8 mouse cellular contexts compared by ENCODE assay signal in the genomic region with DNA sequence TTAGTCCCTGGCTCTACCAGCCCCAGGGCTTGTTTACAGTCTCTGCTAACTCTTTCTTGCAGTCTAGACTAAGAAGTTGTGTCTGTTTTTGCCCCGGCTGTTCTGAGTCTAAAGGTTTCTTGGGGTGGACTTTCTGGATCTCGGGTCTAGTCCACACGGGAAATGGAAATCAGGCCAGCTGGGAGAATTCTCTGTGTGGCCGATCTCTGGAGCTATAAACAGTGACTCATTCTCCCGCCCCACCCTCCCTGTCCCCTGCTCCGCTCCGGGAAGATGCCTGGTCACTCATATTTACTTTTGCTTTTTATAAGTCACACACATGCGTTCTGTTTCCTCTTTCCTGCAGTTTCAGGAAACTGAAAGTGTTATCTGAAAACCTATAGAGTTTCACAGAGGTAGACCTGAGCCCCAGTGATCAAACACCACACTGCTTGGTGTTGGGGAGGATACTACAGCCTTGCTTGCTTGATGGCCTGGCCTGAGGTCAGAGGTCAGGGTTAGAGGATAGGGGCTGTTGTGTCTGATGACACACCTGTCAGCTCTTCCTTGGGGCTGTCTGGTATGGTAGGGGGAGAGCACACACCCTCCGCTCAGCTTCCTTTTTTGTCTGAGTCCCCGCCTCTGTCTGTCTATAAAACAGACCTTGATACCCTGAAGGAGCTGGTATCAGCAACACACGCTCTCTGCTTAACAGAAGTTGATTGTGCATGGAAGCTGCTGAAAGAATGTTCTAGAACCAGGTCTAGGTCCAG. TPM values are rescaled to one million over a fixed set of nuclear protein-coding genes. Genes with fewer than 3 reads are reported as not detected.
A peak's percentile ranks its signal among the peaks of the same experiment; 100 is the strongest.
DNase-seq lines count a peak whose midpoint lies in the region; ATAC-seq and TF ChIP-seq lines count a peak whose summit lies in the region.

No protein-coding gene starts in this region.

- peaks cover 20% of the 10 kb centered on the region for H3K27me3 ChIP-seq in limb, embryonic 12.5 days
- peaks cover 8% of the 10 kb centered on the region; the same call in 1 of the 2 replicates for H3K27me3 ChIP-seq in limb, embryonic 10.5 days (ENCODE audit: low read depth, poor library complexity, severe bottlenecking)
- no peaks in the 10 kb centered on the region for H3K27me3 ChIP-seq in liver, embryonic 12.5 days (replicated peaks)
- no peaks in the 10 kb centered on the region for H3K27me3 ChIP-seq in splenic B cell, adult 2 months (ENCODE audit: control insufficient read depth, insufficient read depth, low read length, poor library complexity, severe bottlenecking)

- peak overlapping the region; percentile 100 for H3K4me2 ChIP-seq in limb, embryonic 12.5 days
- H3K4me2 ChIP-seq in liver, embryonic 12.5 days, result peak overlapping the region; percentile 80

- H3K4me3 ChIP-seq in limb, embryonic 12.5 days (replicated peaks), result no peak overlapping the region
- no peak overlapping the region for H3K4me3 ChIP-seq in limb, embryonic 10.5 days
- peak overlapping the region; percentile 60 for H3K4me3 ChIP-seq in bone marrow, adult 2 months (replicated peaks; ENCODE audit: control insufficient read depth, low read depth, low read length)
- peak overlapping the region; percentile 97 for H3K4me3 ChIP-seq in liver, embryonic 12.5 days

- ATAC-seq in limb, embryonic 12.5 days (ENCODE audit: insufficient number of reproducible peaks, insufficient read depth, low FRiP score, low TSS enrichment, low read depth), result no peak
- peak; percentile 36; the same call in 1 of the 2 replicates for ATAC-seq in liver, embryonic 12.5 days

- TF ChIP-seq CTCF in bone marrow, adult 2 months (IDR thresholded peaks at IDR 0.05; ENCODE audit: control insufficient read depth, insufficient read depth, low read length), result no peak

- intact Hi-C loops in heart, postnatal 14 days (cut with DNase I), result no loop called here

- no peak for DNase-seq in limb, embryonic 10.5 days (ENCODE audit: low spot score)
- peak; percentile 59 to 60 for DNase-seq in heart, postnatal 14 days
- peak; percentile 54 for DNase-seq in splenic B cell, adult 2 months (ENCODE audit: low read depth, low spot score)
- no peak for DNase-seq in cerebellum, postnatal 36 days
- no peak for DNase-seq in ovary, postnatal 14 days (ENCODE audit: low spot score)

- H3K9ac ChIP-seq in limb, embryonic 12.5 days (replicated peaks), result no peak overlapping the region
- H3K9ac ChIP-seq in liver, embryonic 12.5 days, result peak overlapping the region; percentile 99

- H3K36me3 ChIP-seq in limb, embryonic 12.5 days, result no peaks in the 10 kb centered on the region
- H3K36me3 ChIP-seq in limb, embryonic 10.5 days, result no peaks in the 10 kb centered on the region
- peaks cover 44% of the 10 kb centered on the region for H3K36me3 ChIP-seq in liver, embryonic 12.5 days
- H3K36me3 ChIP-seq in splenic B cell, adult 2 months (ENCODE audit: control insufficient read depth, insufficient read depth, low read length, poor library complexity, severe bottlenecking), result no peaks in the 10 kb centered on the region

- no peaks in the 10 kb centered on the region for H3K9me3 ChIP-seq in limb, embryonic 12.5 days
- no peaks in the 10 kb centered on the region for H3K9me3 ChIP-seq in limb, embryonic 10.5 days (replicated peaks)
- no peaks in the 10 kb centered on the region for H3K9me3 ChIP-seq in liver, embryonic 12.5 days (replicated peaks)

- TF ChIP-seq POLR2A in bone marrow, adult 2 months (IDR thresholded peaks at IDR 0.05; ENCODE audit: borderline replicate concordance, control insufficient read depth, low read depth, low read length), result no peak

- no peak overlapping the region for H3K27ac ChIP-seq in limb, embryonic 12.5 days
- H3K27ac ChIP-seq in limb, embryonic 10.5 days, result no peak overlapping the region
- H3K27ac ChIP-seq in bone marrow, adult 2 months (ENCODE audit: control insufficient read depth, insufficient read depth, low read depth, low read length, poor library complexity), result peak overlapping the region; percentile 77
- peak overlapping the region; percentile 97 for H3K27ac ChIP-seq in liver, embryonic 12.5 days

- peaks cover 41% of the 10 kb centered on the region for H3K4me1 ChIP-seq in limb, embryonic 12.5 days (replicated peaks)
- H3K4me1 ChIP-seq in limb, embryonic 10.5 days, result peaks cover 59% of the 10 kb centered on the region
- peaks cover 23% of the 10 kb centered on the region for H3K4me1 ChIP-seq in bone marrow, adult 2 months (ENCODE audit: control insufficient read depth, insufficient read depth, low read length)
- H3K4me1 ChIP-seq in liver, embryonic 12.5 days, result peaks cover 87% of the 10 kb centered on the region

- WGBS in limb, embryonic 12.5 days, result 51% methylated on average over 11 of the region's 11 CpGs
- 73% methylated on average over 11 of the region's 11 CpGs for WGBS in limb, embryonic 10.5 days
- 4% methylated on average over 11 of the region's 11 CpGs for WGBS in bone marrow, adult 2 months
- 8% methylated on average over 11 of the region's 11 CpGs for WGBS in liver, embryonic 12.5 days (ENCODE audit: insufficient replicate concordance)

RNA-seq across cellular contexts. Expression of a gene that starts 2.2 kb away (rescaled TPM):
- 7.0 and 8.3 TPM in 2 replicates for polyA plus RNA-seq in limb, embryonic 12.5 days (2016; fragmentation: Nextera tagmentation; extraction: Ambion mirVana)
- 7.1 and 8.1 TPM in 2 replicates for polyA plus RNA-seq in limb, embryonic 10.5 days (2016; fragmentation: Nextera tagmentation; extraction: Ambion mirVana)
- polyA plus RNA-seq in bone marrow, adult 2 months (2011; ENCODE audit: insufficient read depth, insufficient read length, low replicate concordance, missing spikeins), result 37.3 and 53.2 TPM in 2 replicates
- 10 to 100 TPM; 23.4 to 26.9 TPM for total RNA-seq in heart, postnatal 14 days (2021)
- 47.7 and 48.9 TPM in 2 replicates for polyA plus RNA-seq in liver, embryonic 12.5 days (2016; fragmentation: Nextera tagmentation; extraction: Ambion mirVana)

RNA-seq across cellular contexts. Expression of a gene that starts 18.0 kb away (rescaled TPM):
- 32.8 and 38.5 TPM in 2 replicates for polyA plus RNA-seq in limb, embryonic 12.5 days (2016; fragmentation: Nextera tagmentation; extraction: Ambion mirVana)
- polyA plus RNA-seq in limb, embryonic 10.5 days (2016; fragmentation: Nextera tagmentation; extraction: Ambion mirVana), result 42.5 and 43.7 TPM in 2 replicates
- polyA plus RNA-seq in bone marrow, adult 2 months (2011; ENCODE audit: insufficient read depth, insufficient read length, low replicate concordance, missing spikeins), result 63.3 and 108 TPM in 2 replicates
- 10 to 100 TPM; 41.8 to 43.8 TPM for total RNA-seq in heart, postnatal 14 days (2021)
- polyA plus RNA-seq in liver, embryonic 12.5 days (2016; fragmentation: Nextera tagmentation; extraction: Ambion mirVana), result 21.8 and 23.3 TPM in 2 replicates

RNA-seq across cellular contexts. Expression of a gene that starts 26.2 kb away (rescaled TPM):
- polyA plus RNA-seq in limb, embryonic 12.5 days (2016; fragmentation: Nextera tagmentation; extraction: Ambion mirVana), result 0.79 and 1.0 TPM in 2 replicates
- polyA plus RNA-seq in limb, embryonic 10.5 days (2016; fragmentation: Nextera tagmentation; extraction: Ambion mirVana), result 2.1 and 2.2 TPM in 2 replicates
- not detected in 2 replicates for polyA plus RNA-seq in bone marrow, adult 2 months (2011; ENCODE audit: insufficient read depth, insufficient read length, low replicate concordance, missing spikeins)
- under 1 TPM in 1 of 2 experiments, not detected in 1; 0.65 TPM for total RNA-seq in heart, postnatal 14 days (2021)
- polyA plus RNA-seq in liver, embryonic 12.5 days (2016; fragmentation: Nextera tagmentation; extraction: Ambion mirVana), result 1.6 TPM in 2 replicates

RNA-seq across cellular contexts. Expression of a gene that starts 32.7 kb away (rescaled TPM):
- 0.51 TPM in 1 of 2 replicates, not detected in the other for polyA plus RNA-seq in limb, embryonic 12.5 days (2016; fragmentation: Nextera tagmentation; extraction: Ambion mirVana)
- not detected in 2 replicates for polyA plus RNA-seq in limb, embryonic 10.5 days (2016; fragmentation: Nextera tagmentation; extraction: Ambion mirVana)
- not detected in 2 replicates for polyA plus RNA-seq in bone marrow, adult 2 months (2011; ENCODE audit: insufficient read depth, insufficient read length, low replicate concordance, missing spikeins)
- not detected for total RNA-seq in heart, postnatal 14 days (2021)
- polyA plus RNA-seq in liver, embryonic 12.5 days (2016; fragmentation: Nextera tagmentation; extraction: Ambion mirVana), result not detected in 2 replicates

RNA-seq across cellular contexts. Expression of a gene that starts 33.2 kb away (rescaled TPM):
- polyA plus RNA-seq in limb, embryonic 12.5 days (2016; fragmentation: Nextera tagmentation; extraction: Ambion mirVana), result 71.4 and 71.8 TPM in 2 replicates
- 89.9 and 116 TPM in 2 replicates for polyA plus RNA-seq in limb, embryonic 10.5 days (2016; fragmentation: Nextera tagmentation; extraction: Ambion mirVana)
- polyA plus RNA-seq in bone marrow, adult 2 months (2011; ENCODE audit: insufficient read depth, insufficient read length, low replicate concordance, missing spikeins), result 35.8 and 48.1 TPM in 2 replicates
- total RNA-seq in heart, postnatal 14 days (2021), result 10 to 100 TPM in 1 of 2 experiments, 1 to 10 TPM in 1; 9.9 to 10.8 TPM
- polyA plus RNA-seq in liver, embryonic 12.5 days (2016; fragmentation: Nextera tagmentation; extraction: Ambion mirVana), result 75.6 and 80.9 TPM in 2 replicates

Comparison
In these comparisons a context has a peak if more than half of its experiments do, and no peak if none do; other contexts are left out.
1. H3K27ac ChIP-seq: peak in bone marrow, adult 2 months (single experiment) and liver, embryonic 12.5 days (single experiment); none in limb, embryonic 12.5 days (single experiment) and limb, embryonic 10.5 days (single experiment).
2. H3K4me3 ChIP-seq: peak in bone marrow, adult 2 months (single experiment) and liver, embryonic 12.5 days (single experiment); none in limb, embryonic 12.5 days (single experiment) and limb, embryonic 10.5 days (single experiment).
3. DNase-seq: peak in heart, postnatal 14 days (2 of 2) and splenic B cell, adult 2 months (single experiment); none in limb, embryonic 10.5 days (single experiment), cerebellum, postnatal 36 days (0 of 2) and ovary, postnatal 14 days (single experiment).